Mouse (Mus musculus) right cerebral cortex, postnatal 36 days (tissue): ENCODE data around the gene A430005L14Rik.
"Not testable (repeated sequence)": the region's sequence is repeated elsewhere in the genome, so short reads cannot be mapped to it uniquely, and the experiment has no call there.

Experiments used
- DNase-seq, 2 experiments: peaks; one replicate each; pipeline ENCODE4 v3.0.0; 2022; ENCODE audit warnings: low spot score in 2 of 2, mixed read lengths in 1 of 2

A430005L14Rik gene

GRCm38 (mm10) chr4:153956569-153957405 is at the start of gene A430005L14Rik:
A430005L14Rik (plus strand) TSS chr4:153957237.
- peak; percentile 95 to 96 for DNase-seq

DNA sequence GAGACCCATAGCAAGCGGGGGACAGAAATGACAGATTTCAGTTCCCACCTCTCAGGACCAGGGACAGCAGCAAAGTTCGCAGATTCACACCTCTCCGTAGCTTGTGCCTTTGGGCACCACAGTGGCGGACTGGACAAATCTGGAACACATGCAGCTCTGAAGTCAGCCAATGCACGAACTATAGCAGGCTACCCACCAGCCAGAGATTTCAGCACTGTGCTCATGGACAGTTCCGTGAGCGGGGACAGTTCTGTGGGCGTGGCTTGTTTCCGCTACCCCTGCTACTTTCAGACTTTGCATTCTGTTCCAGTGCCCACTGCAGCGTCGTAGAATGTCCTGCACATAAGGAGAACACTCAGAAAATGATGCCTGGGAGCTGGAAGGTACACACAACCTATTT is 49.5 kb upstream of the A430005L14Rik start:
- DNase-seq: no peak

DNA sequence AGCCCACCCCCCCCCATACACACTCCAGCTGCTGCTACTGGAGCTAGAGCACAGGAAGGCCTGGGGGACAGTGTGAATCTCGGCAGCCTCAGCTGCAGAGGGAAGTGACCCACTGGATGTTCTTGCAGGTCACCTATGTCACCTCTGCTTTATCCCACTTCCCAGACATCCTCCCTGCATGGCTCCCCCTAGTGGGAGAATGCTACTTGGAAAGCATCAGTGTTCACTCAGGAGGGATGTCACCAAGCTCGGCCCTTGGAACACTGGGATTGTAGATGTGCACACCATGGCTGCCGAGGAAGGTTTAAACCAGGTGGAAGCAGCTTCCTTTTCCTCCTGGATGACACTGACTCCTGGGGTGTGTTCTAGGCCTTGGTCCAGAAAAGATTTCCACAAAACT is 43.4 kb upstream of the A430005L14Rik start:
- DNase-seq: no peak

GRCm38 (mm10) chr4:153917773-153918500 is 39.1 kb upstream of the A430005L14Rik start:
- DNase-seq: no peak

GRCm38 (mm10) chr4:153920517-153921233 is 36.4 kb upstream of the A430005L14Rik start:
- no peak for DNase-seq

GRCm38 (mm10) chr4:153922090-153922489 is 34.9 kb upstream of the A430005L14Rik start:
- not testable (repeated sequence) for DNase-seq

- no peak for DNase-seq
These were observed 28.2 kb upstream of the A430005L14Rik start for GRCm38 (mm10) chr4:153928772-153929299.

GRCm38 (mm10) chr4:153929425-153929824 is 27.6 kb upstream of the A430005L14Rik start:
- no peak for DNase-seq

- no peak for DNase-seq
These were observed 27.1 kb upstream of the A430005L14Rik start for GRCm38 (mm10) chr4:153929921-153930320.

- DNase-seq: peak in 1 of 2 experiments; percentile 19
These were observed 13.8 kb upstream of the A430005L14Rik start for GRCm38 (mm10) chr4:153943243-153943642.

- no peak for DNase-seq
These were observed 12.8 kb upstream of the A430005L14Rik start for GRCm38 (mm10) chr4:153944261-153944660.

DNA sequence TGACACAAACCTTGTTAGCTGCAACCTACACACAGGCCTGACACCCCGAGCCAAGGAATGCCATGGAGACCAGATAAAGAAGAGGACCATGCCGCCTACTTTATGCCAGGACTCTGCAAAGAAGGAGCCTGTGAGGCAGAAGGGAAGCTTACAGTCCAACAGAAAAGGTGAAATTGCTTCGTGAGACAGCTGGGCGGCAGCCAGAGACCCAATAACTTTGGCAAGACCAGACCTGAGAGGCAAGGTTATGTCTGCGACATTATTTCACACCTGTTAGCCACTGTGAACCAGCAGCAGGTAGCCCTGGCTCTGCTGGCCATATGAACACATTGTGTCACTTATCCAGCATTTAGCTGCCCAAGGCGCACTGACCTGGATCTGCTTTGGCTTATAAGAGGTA is 11.3 kb upstream of the A430005L14Rik start:
- no peak for DNase-seq

DNA sequence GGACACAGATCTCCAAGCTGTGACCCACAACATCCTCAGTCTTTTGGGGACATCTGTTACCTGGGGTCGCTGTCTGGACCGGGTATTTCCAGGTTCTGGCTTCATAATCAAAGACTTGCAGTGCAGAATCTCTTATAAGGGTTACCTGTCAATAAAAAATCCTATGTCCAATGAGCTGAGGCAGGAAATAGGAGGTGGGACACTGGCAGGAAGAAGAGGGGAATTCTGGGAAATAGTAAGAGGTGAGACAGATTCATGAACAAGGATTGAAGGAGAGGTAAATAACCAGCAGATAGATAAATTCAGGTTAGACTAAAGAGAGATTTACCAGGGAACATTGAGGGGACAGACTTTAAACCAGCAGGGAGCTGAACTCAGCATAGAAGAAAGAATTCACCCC is 6.7 kb upstream of the A430005L14Rik start:
- DNase-seq: no peak

DNA sequence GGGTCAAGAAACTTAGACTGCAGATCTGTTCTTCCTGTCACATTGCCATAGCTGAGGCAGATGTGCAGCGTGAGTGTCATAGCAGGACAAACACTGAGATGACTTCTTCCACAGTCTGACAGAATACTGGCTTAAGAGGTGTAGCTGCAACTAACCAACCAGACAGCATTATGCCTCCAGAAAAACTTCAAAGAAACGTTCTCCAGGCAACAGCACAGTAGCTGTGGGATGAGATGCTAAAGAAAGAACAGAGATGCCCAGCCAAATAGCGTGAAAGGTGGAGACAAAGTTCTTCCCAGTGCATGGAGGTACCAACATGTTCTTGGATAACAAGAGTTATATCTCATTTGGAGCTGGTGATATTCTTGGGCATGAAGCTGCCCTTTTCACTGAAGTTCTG is 5.9 kb upstream of the A430005L14Rik start:
- no peak for DNase-seq

GRCm38 (mm10) chr4:153951692-153952091 is 5.3 kb upstream of the A430005L14Rik start:
- no peak for DNase-seq

DNA sequence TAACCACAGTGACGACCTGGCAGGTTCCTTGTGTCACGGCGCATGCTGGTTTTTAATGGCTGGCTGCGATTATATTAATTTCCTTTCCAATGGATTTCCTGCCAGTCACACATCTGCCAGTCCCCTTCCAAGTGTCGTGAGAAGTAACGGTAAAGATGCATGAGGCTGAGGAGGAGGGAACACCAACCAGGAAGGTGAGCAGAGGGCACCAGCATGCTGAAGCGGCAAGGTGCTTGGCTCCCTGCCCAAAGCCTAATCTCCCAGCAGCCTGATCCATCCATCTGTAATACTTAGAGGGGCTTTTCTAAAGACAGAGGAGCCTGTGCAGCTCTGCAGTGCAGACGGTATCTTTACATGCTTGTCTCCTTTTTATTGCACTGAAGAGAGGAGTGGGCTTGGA is 1.4 kb upstream of the A430005L14Rik start:
- DNase-seq: no peak

DNA sequence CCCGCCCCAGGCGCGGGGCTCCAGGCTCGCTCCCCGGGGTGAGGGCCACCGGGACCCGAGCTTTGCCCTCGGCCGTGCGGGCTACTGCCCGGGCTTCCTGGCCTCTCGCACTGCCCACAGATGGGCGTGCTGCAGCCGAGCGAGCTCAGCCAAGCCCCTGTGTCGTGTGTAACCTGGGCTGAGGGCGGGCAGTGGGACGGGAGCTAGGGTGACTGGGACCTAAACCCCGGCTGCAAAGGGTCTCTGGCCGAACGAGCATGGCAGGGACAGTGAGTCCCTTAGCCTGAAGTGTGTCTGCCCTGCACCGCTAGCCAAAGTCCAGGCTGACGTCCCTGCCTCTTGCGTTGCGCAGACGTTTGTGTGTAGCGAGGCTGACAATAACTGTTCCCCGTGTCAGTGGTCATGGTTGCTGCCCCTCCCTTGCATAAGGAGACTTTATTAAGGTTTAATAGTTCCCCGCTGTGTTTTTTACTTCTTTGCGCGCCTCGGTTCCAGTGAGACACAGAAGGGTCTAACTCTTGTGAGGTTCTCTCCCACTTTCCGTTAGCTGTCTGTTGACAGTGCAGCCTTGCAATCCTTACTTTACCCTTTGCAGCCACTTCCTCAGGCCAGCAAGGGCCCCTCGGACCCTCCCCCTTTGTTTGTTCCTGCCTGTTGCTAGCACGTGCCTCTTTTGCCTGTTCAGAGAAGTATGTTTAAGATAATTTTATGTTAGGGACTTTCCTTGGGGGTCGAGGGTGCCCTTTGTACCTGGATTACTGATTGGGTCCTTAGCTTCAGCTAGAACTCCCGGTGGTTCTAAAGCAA is 610 bp downstream of the A430005L14Rik start:
- peak in 1 of 2 experiments; percentile 19 for DNase-seq

- no peak for DNase-seq
These were observed 5.6 kb downstream of the A430005L14Rik start for GRCm38 (mm10) chr4:153962631-153963030.

DNA sequence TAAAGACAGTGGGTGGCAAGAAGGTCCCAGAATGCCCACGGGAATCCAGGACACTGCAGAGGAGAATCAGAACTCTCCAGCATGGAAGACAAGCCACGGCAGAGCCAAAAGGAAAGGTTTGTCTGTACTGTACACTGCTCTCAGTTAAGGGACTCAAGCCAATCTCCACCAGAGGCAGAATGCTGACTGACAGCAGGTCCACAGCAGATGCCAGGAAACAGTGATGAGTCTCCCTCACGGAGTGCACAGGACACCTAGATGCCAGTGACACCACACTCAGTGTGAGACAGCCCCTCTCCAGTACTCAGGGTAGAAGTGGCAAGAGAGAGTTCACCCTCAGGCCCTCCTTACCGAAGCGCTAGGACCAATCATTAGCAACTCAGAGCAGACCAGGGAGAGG is 9.6 kb downstream of the A430005L14Rik start:
- no peak for DNase-seq

- DNase-seq: no peak
These were observed 10.5 kb downstream of the A430005L14Rik start for GRCm38 (mm10) chr4:153967556-153967955.

GRCm38 (mm10) chr4:153968063-153968462 is 11.0 kb downstream of the A430005L14Rik start:
- DNase-seq: no peak
